Mouse (Mus musculus) intestine, postnatal 0 days (tissue): ENCODE measurements around the gene Ankrd40. TPM values are rescaled to one million over a fixed set of nuclear protein-coding genes. Genes with fewer than 3 reads are reported as not detected.

Experiments
- ATAC-seq: fragments of 200-750 bp; cut with Nextera tagmentation; 2 replicates; pipeline ENCODE4 v1.8.0; 2017; ENCODE audit warnings: mild to moderate bottlenecking, moderate TSS enrichment, moderate library complexity
- H3K27ac ChIP-seq: fragments of 300-500 bp; sonication (generic); 2 replicates; pipeline ENCODE4 v1.5.1; 2014; ENCODE audit warnings: mild to moderate bottlenecking, low read depth, low read length, moderate library complexity
- H3K27me3 ChIP-seq: fragments of 300-500 bp; sonication (generic); replicated peaks from 2 replicates; pipeline ENCODE4 v1.6.1; 2014; ENCODE audit warnings: low read length, mixed read lengths; ENCODE audit not compliant: control insufficient read depth, insufficient read depth
- H3K36me3 ChIP-seq: fragments of 300-500 bp; sonication (generic); 2 replicates; pipeline ENCODE4 v1.6.1; 2014; ENCODE audit warnings: mild to moderate bottlenecking, moderate library complexity; ENCODE audit not compliant: control insufficient read depth, insufficient read depth
- H3K4me1 ChIP-seq: fragments of 300-500 bp; sonication (generic); replicated peaks from 2 replicates; pipeline ENCODE4 v1.6.1; 2014; ENCODE audit warnings: antibody characterized with exemption, low read length, mixed read lengths; ENCODE audit not compliant: control insufficient read depth, insufficient read depth
- H3K4me2 ChIP-seq: fragments of 300-500 bp; sonication (generic); replicated peaks from 2 replicates; pipeline ENCODE4 v1.6.1; 2014; ENCODE audit warnings: low read depth, mild to moderate bottlenecking, moderate library complexity
- H3K4me3 ChIP-seq: fragments of 300-500 bp; sonication (generic); 2 replicates; pipeline ENCODE4 v1.5.1; 2014; ENCODE audit warnings: low read depth, low read length
- H3K9ac ChIP-seq: fragments of 300-500 bp; sonication (generic); 2 replicates; pipeline ENCODE4 v1.6.1; 2014; ENCODE audit warnings: mild to moderate bottlenecking, low read depth, low read length
- H3K9me3 ChIP-seq: fragments of 300-500 bp; sonication (generic); 2 replicates; pipeline ENCODE4 v1.6.1; 2016; ENCODE audit warnings: mixed run types; ENCODE audit not compliant: control insufficient read depth
- CTCF ChIP-seq: sonication (generic); IDR thresholded peaks from 2 replicates; pipeline ENCODE4 v1.5.1; 2016; ENCODE audit warnings: low read depth, mild to moderate bottlenecking, control low read depth, antibody characterized with exemption, moderate library complexity
- WGBS: fragments of 180-500 bp; shearing (Covaris S2); extraction: QIAGEN DNeasy Blood & Tissue Kit; methylation state at CpG from one replicate; pipeline ENCODE4 v1.1.7; 2014; 5-methylcytosine and 5-hydroxymethylcytosine counted together
- polyA plus RNA-seq: library from polyadenylated mRNA; unstranded; fragments of >200 nt; fragmentation: Nextera tagmentation; extraction: Ambion mirVana; gene quantifications from 2 replicates; pipeline ENCODE4 v1.2.1, GENCODE M21; 2015

Gene Ankrd40
- polyA plus RNA-seq, 1 experiment from 2014 or later, result 18.0 TPM

GRCm38 (mm10) chr11:94316528-94316927 is 11.3 kb upstream of the Ankrd40 start:
- 56% methylated on average over 2 of the region's 2 CpGs for WGBS
- Histone ChIP-seq H3K4me1 (peaks cover 8% of the 10 kb centered on the region; the same call in 1 of the 2 replicates), H3K9me3 (no peaks in the 10 kb centered on the region), H3K4me3 (no peak overlapping the region), H3K4me2 (peak overlapping the region; percentile 3; the same call in 1 of the 2 replicates), H3K27ac (no peak overlapping the region), H3K9ac (no peak overlapping the region), H3K36me3 (no peaks in the 10 kb centered on the region), H3K27me3 (no peaks in the 10 kb centered on the region)
- ATAC-seq, result no peak
- no peak for TF ChIP-seq CTCF

DNA sequence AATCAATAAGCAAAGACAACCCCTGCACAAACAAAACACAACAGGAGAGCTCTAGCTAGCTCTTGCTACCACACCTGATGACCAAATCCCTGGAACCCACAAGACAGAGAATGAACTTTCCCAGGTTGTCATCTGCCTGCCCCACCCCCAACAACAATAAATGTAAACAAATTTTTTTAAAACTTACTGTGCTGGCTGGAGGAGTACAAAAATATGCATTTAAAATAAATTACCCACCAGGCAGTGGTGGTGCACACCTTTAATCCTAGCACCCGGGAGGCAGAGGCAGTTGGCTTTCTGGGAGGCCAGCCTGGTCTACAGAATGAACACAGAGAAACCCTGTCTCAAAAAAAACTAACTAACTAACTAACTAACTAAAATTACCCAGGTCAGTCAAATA is 10.8 kb upstream of the Ankrd40 start:
- 44% methylated on average over 1 of the region's 1 CpGs for whole genome bisulfite sequencing
- no peak for TF ChIP-seq CTCF

GRCm38 (mm10) chr11:94317515-94317914 is 10.3 kb upstream of the Ankrd40 start:
- Histone ChIP-seq H3K4me1 (peaks cover 8% of the 10 kb centered on the region; the same call in 1 of the 2 replicates), H3K27ac (no peak overlapping the region), H3K36me3 (no peaks in the 10 kb centered on the region), H3K9me3 (no peaks in the 10 kb centered on the region), H3K4me3 (no peak overlapping the region), H3K4me2 (0 out of 2 replicates have a peak overlapping the region, but pooled peaks have one; percentile 3), H3K9ac (no peak overlapping the region), H3K27me3 (no peaks in the 10 kb centered on the region)
- WGBS, result 31% methylated on average over 4 of the region's 4 CpGs
- no peak for TF ChIP-seq CTCF
- ATAC-seq, result no peak

More for the DNA sequence above, 10.8 kb upstream of the Ankrd40 start:
- Histone ChIP-seq H3K4me2 (peak overlapping the region; percentile 3; the same call in 1 of the 2 replicates), H3K9me3 (no peaks in the 10 kb centered on the region), H3K4me3 (no peak overlapping the region), H3K27me3 (no peaks in the 10 kb centered on the region), H3K4me1 (peaks cover 8% of the 10 kb centered on the region; the same call in 1 of the 2 replicates), H3K9ac (no peak overlapping the region), H3K27ac (no peak overlapping the region), H3K36me3 (no peaks in the 10 kb centered on the region)
- ATAC-seq, result no peak

GRCm38 (mm10) chr11:94318056-94318455 is 9.7 kb upstream of the Ankrd40 start:
- TF ChIP-seq CTCF, result no peak
- no peaks in the 10 kb centered on the region for H3K27me3 ChIP-seq
- H3K9ac ChIP-seq, result no peak overlapping the region
- H3K4me2 ChIP-seq, result no peak overlapping the region
- no peak overlapping the region for H3K4me3 ChIP-seq
- H3K4me1 ChIP-seq, result peaks cover 8% of the 10 kb centered on the region; the same call in 1 of the 2 replicates
- 66% methylated on average over 5 of the region's 5 CpGs for WGBS
- no peak for ATAC-seq
- no peak overlapping the region for H3K27ac ChIP-seq
- H3K36me3 ChIP-seq, result no peaks in the 10 kb centered on the region
- H3K9me3 ChIP-seq, result no peaks in the 10 kb centered on the region

GRCm38 (mm10) chr11:94320969-94321930 is 6.6 kb upstream of the Ankrd40 start:
- Histone ChIP-seq H3K4me2 (peak overlapping the region; percentile 74), H3K4me1 (peaks cover 5% of the 10 kb centered on the region; the same call in 1 of the 2 replicates), H3K4me3 (peak overlapping the region; percentile 99), H3K9ac (peak overlapping the region; percentile 97), H3K27ac (peak overlapping the region; percentile 98), H3K27me3 (no peaks in the 10 kb centered on the region), H3K9me3 (no peaks in the 10 kb centered on the region), H3K36me3 (no peaks in the 10 kb centered on the region)
- no peak for TF ChIP-seq CTCF
- peak; percentile 65 for ATAC-seq
- WGBS, result under 1% methylated on average over 66 of the region's 67 CpGs

GRCm38 (mm10) chr11:94321931-94322400 is 5.8 kb upstream of the Ankrd40 start, which contains the start of gene Luc7l3:
Gene Luc7l3, minus strand, starts transcription at chr11:94321988.
- Histone ChIP-seq H3K4me2 (peak within 1 kb of the TSS; percentile 74), H3K36me3 (no peaks in the 10 kb centered on the region), H3K4me3 (peak within 1 kb of the TSS; percentile 99), H3K27me3 (no peaks in the 10 kb centered on the region), H3K9me3 (no peaks in the 10 kb centered on the region), H3K4me1 (peaks cover under 1% of the 10 kb centered on the region; the same call in 1 of the 2 replicates), H3K27ac (peak within 1 kb of the TSS; percentile 98), H3K9ac (peak within 1 kb of the TSS; percentile 97)
- peak; percentile 95 for ATAC-seq
- no peak for TF ChIP-seq CTCF
- WGBS, result under 1% methylated on average over 36 of the region's 36 CpGs
